Mouse (Mus musculus) cerebellum, adult 2 months (tissue): ENCODE data around the gene Lrrk1. TPM values are rescaled to one million over a fixed set of nuclear protein-coding genes. Genes with fewer than 3 reads are reported as not detected.

Experiments used
- DNase-seq, 2 experiments: peaks; one replicate each; pipeline ENCODE4 v3.0.0; 2021
- H3K27ac ChIP-seq: fragments of 200-500 bp; 2 replicates; pipeline ENCODE4 v1.5.1; 2012; ENCODE audit warnings: low read length, control low read depth, inconsistent platforms; ENCODE audit not compliant: insufficient read depth
- H3K27me3 ChIP-seq: fragments of 200-500 bp; 2 replicates; pipeline ENCODE4 v1.6.1; 2012; ENCODE audit warnings: inconsistent platforms, mild to moderate bottlenecking, low read length, moderate library complexity; ENCODE audit not compliant: control insufficient read depth, insufficient read depth
- H3K4me1 ChIP-seq: fragments of 200-500 bp; 2 replicates; pipeline ENCODE4 v1.6.1; 2011; ENCODE audit warnings: low read length; ENCODE audit not compliant: control insufficient read depth, insufficient read depth
- H3K4me3 ChIP-seq: fragments of 200-500 bp; replicated peaks from 2 replicates; pipeline ENCODE3; 2011; ENCODE audit warnings: mild to moderate bottlenecking, low read depth, low read length, control low read depth; ENCODE audit not compliant: insufficient read depth
- CTCF ChIP-seq: fragments of 200-500 bp; IDR thresholded peaks from 2 replicates; pipeline ENCODE4 v1.5.1; 2011; ENCODE audit warnings: low read depth, mild to moderate bottlenecking, control low read depth, low read length, moderate library complexity, borderline replicate concordance; ENCODE audit not compliant: insufficient read depth
- POLR2A ChIP-seq: fragments of 200-500 bp; IDR thresholded peaks from 2 replicates; pipeline ENCODE4 v1.6.1; 2011; ENCODE audit warnings: low read length, control low read depth, borderline replicate concordance; ENCODE audit not compliant: insufficient read depth
- WGBS: fragments of 180-500 bp; shearing (Covaris S2); methylation state at CpG from one replicate; pipeline ENCODE4 v1.1.7; 2018; 5-methylcytosine and 5-hydroxymethylcytosine counted together
- polyA plus RNA-seq: library from polyadenylated mRNA; depleted of rRNA; stranded (reverse); fragments of >200 nt; gene quantifications from 2 replicates; pipeline ENCODE4 v1.2.3, GENCODE M21; 2012

Lrrk1 gene
- polyA plus RNA-seq, 1 experiment = 2.6 TPM

GRCm38 (mm10) chr7:66330610-66331009 lies 57.5 kb downstream of the Lrrk1 start:
- TF ChIP-seq POLR2A = no peak
- TF ChIP-seq CTCF = no peak
- DNase-seq = no peak
- WGBS = 65% methylated on average over 9 of the region's 9 CpGs

GRCm38 (mm10) chr7:66327516-66327915 lies 60.6 kb downstream of the Lrrk1 start:
- no peaks in the 10 kb centered on the region for H3K4me1 ChIP-seq
- 76% methylated on average over 2 of the region's 2 CpGs for WGBS
- H3K27me3 ChIP-seq = no peaks in the 10 kb centered on the region; the same call in 1 of the 2 replicates
- H3K27ac ChIP-seq = no peak overlapping the region
- no peak for TF ChIP-seq POLR2A
- no peak for TF ChIP-seq CTCF
- no peak for DNase-seq
- H3K4me3 ChIP-seq = no peak overlapping the region

More at GRCm38 (mm10) chr7:66330610-66331009, 57.5 kb downstream of the Lrrk1 start:
- no peak overlapping the region for H3K4me3 ChIP-seq
- no peaks in the 10 kb centered on the region for H3K4me1 ChIP-seq
- no peaks in the 10 kb centered on the region; the same call in 1 of the 2 replicates for H3K27me3 ChIP-seq
- no peak overlapping the region for H3K27ac ChIP-seq

DNA sequence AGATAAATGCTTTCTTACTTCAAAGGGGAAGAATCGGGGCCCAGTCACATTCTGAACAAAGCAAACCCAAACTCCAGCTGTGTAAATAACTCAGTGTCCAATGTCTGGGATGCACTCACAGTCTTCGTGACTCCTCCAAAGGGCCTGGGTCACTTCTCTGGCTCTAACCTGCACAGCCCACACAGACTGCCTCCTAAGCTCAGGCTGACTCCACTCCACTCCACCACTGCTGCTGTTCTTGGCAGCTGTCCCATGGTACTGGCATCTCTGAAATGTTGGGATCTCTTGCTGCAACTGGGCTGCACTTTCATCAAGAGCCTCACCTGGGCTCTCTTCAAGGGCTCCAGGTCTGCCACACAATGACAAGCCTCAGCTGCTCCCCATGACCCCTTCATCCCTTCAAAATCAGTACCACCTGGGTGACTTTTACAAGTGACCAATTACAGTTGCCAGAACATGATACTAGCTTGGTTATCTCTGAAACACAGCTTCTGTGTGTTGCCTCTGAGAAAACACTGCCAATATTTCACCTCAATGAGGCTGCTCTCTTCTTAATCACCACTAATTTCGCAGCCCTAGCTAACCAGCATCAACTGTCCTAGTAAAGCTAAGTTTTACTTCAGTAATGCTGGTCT lies 62.6 kb downstream of the Lrrk1 start:
- H3K27me3 ChIP-seq = no peaks in the 10 kb centered on the region; the same call in 1 of the 2 replicates
- no peaks in the 10 kb centered on the region for H3K4me1 ChIP-seq
- no peak overlapping the region for H3K27ac ChIP-seq
- no peak for DNase-seq
- TF ChIP-seq CTCF = no peak
- no peak overlapping the region for H3K4me3 ChIP-seq
- 74% methylated on average over 3 of the region's 3 CpGs for WGBS

DNA sequence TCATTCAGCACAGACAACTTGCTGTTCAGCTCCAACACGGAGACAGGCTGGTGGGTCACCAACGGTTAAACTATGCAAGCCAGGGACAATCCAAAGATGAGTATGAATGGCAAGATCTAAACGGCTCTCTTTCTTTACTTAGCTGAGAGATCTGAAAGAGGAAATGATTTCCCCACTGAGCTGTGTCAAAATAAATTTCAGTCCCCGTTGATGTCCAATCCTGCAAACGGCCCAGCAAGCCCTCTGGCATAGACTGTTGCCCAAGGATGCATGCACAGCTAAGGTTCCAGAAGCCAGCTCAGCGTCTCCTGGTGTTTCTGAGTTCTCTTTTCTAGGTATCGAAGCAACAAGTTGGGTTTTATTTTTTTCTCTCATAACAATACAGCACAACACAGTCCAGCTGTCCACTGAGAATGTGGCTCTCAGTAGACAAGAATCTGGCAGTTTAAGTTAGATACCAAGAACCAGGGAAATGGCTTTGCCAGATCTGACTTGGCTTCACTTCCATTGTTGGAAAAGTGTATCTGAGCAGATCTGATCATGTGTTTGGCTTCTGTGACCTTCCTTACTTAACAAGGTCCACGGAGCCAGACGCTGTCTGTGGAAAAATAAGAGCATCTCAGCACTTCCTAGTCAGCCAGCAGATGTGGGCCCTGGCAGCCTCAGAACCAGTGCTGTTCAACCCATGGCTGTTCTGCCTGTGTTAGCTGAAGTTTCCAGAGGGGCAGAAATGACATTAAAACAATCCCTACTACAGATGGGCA lies 64.7 kb downstream of the Lrrk1 start:
- Histone ChIP-seq H3K4me3 (no peak overlapping the region), H3K4me1 (no peaks in the 10 kb centered on the region), H3K27me3 (no peaks in the 10 kb centered on the region; the same call in 1 of the 2 replicates), H3K27ac (no peak overlapping the region)
- DNase-seq = no peak
- WGBS = 36% methylated on average over 9 of the region's 9 CpGs
- TF ChIP-seq CTCF (no peak), POLR2A (no peak)

- no peak overlapping the region for H3K27ac ChIP-seq
- 35% methylated on average over 5 of the region's 5 CpGs for WGBS
Observed at GRCm38 (mm10) chr7:66320996-66321395, 67.2 kb downstream of the Lrrk1 start.

DNA sequence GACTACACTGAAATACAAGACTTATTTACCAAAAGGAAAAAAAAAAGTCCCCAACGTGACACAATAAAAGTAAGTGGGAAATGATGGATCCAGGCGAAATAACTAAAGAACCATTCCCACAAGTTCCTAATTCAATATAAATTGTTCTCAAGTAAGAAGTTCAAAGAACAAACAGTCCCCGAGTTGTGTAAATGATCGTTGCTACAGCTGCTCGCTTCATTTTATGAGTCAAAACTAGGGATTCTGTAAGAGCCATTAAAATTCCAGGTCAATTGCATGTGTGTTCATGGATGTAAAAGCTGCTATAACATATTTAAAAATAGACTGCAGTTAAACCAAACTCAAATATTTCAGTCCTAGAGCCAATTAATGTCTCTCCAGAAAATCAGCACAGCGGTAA lies 70.0 kb downstream of the Lrrk1 start:
- H3K27ac ChIP-seq = no peak overlapping the region
- 93% methylated on average over 6 of the region's 6 CpGs for WGBS

More at GRCm38 (mm10) chr7:66320996-66321395, 67.2 kb downstream of the Lrrk1 start:
- H3K4me1 ChIP-seq = no peaks in the 10 kb centered on the region
- TF ChIP-seq CTCF (no peak), POLR2A (no peak)
- no peak for DNase-seq
- no peaks in the 10 kb centered on the region for H3K27me3 ChIP-seq
- H3K4me3 ChIP-seq = no peak overlapping the region

GRCm38 (mm10) chr7:66310670-66311656 lies 77.2 kb downstream of the Lrrk1 start:
- DNase-seq = peak in 1 of 2 experiments; percentile 40
- 69% methylated on average over 26 of the region's 26 CpGs for WGBS
- TF ChIP-seq CTCF (no peak), POLR2A (no peak)
- Histone ChIP-seq H3K4me1 (peaks cover 3% of the 10 kb centered on the region; the same call in 1 of the 2 replicates), H3K4me3 (no peak overlapping the region), H3K27ac (no peak overlapping the region), H3K27me3 (no peaks in the 10 kb centered on the region)

More for the DNA sequence above, 70.0 kb downstream of the Lrrk1 start:
- Histone ChIP-seq H3K4me3 (no peak overlapping the region), H3K27me3 (no peaks in the 10 kb centered on the region), H3K4me1 (no peaks in the 10 kb centered on the region)
- TF ChIP-seq CTCF = no peak
- no peak for TF ChIP-seq POLR2A
- no peak for DNase-seq
